Mouse (Mus musculus): ENCODE measurements around the gene Tubg2.

- TF ChIP-seq POLR2A (IDR thresholded peaks at IDR 0.05; ENCODE audit: borderline replicate concordance, extremely low read depth, low read depth, low read length) (no peak), CTCF (IDR thresholded peaks at IDR 0.05; ENCODE audit: insufficient read depth, low read length) (no peak)
These were observed 36.5 kb upstream of the Tubg2 start for GRCm38 (mm10) chr11:101119131-101119760.

Measured in lung, adult 2 months (tissue).